Mouse (Mus musculus) neural tube, embryonic 12.5 days (tissue): ENCODE results near the gene Gm11758. TPM values are rescaled to one million over a fixed set of nuclear protein-coding genes. Genes with fewer than 3 reads are reported as not detected.
"Not testable (repeated sequence)": the region's sequence is repeated elsewhere in the genome, so short reads cannot be mapped to it uniquely, and the experiment has no call there.

Experiments used
- ATAC-seq: fragments of 200-750 bp; cut with Nextera tagmentation; 2 replicates; pipeline ENCODE4 v1.8.0; 2017; ENCODE audit warnings: low read depth, mild to moderate bottlenecking, moderate TSS enrichment, moderate library complexity; ENCODE audit not compliant: low FRiP score
- H3K27ac ChIP-seq: fragments of 300-500 bp; sonication (generic); 2 replicates; pipeline ENCODE4 v1.5.1; 2016
- H3K27me3 ChIP-seq: fragments of 300-500 bp; sonication (generic); replicated peaks from 2 replicates; pipeline ENCODE4 v1.6.1; 2016; ENCODE audit warnings: mild to moderate bottlenecking
- H3K36me3 ChIP-seq: fragments of 300-500 bp; sonication (generic); 2 replicates; pipeline ENCODE4 v1.6.1; 2016; ENCODE audit warnings: mild to moderate bottlenecking
- H3K4me1 ChIP-seq: fragments of 300-500 bp; sonication (generic); 2 replicates; pipeline ENCODE4 v1.6.1; 2016
- H3K4me2 ChIP-seq: fragments of 300-500 bp; sonication (generic); replicated peaks from 2 replicates; pipeline ENCODE4 v1.6.1; 2016; ENCODE audit warnings: mild to moderate bottlenecking
- H3K4me3 ChIP-seq: fragments of 300-500 bp; sonication (generic); 2 replicates; pipeline ENCODE4 v1.5.1; 2016
- H3K9ac ChIP-seq: fragments of 300-500 bp; sonication (generic); 2 replicates; pipeline ENCODE4 v1.6.1; 2016; ENCODE audit warnings: mild to moderate bottlenecking
- H3K9me3 ChIP-seq: fragments of 300-500 bp; sonication (generic); 2 replicates; pipeline ENCODE4 v1.6.1; 2016; ENCODE audit warnings: mild to moderate bottlenecking
- WGBS: fragments of 180-500 bp; shearing (Covaris S2); methylation state at CpG from one replicate; pipeline ENCODE4 v1.1.7; 2016; 5-methylcytosine and 5-hydroxymethylcytosine counted together
- polyA plus RNA-seq: library from polyadenylated mRNA; unstranded; fragments of >200 nt; fragmentation: Nextera tagmentation; extraction: Ambion mirVana; gene quantifications from 2 replicates; pipeline ENCODE4 v1.2.1, GENCODE M21; 2016

Gene Gm11758
- polyA plus RNA-seq, result not detected in 2 replicates

GRCm38 (mm10) chr4:73876166-73876565 is at the start of gene Gm11758:
Gene Gm11758 (minus strand): TSS chr4:73876266.
- not testable (repeated sequence) for H3K36me3 ChIP-seq, H3K4me1 ChIP-seq, ATAC-seq, H3K9me3 ChIP-seq, H3K9ac ChIP-seq, H3K27me3 ChIP-seq, H3K4me2 ChIP-seq, H3K27ac ChIP-seq, H3K4me3 ChIP-seq
- no CpG with 5 or more reads among the region's 4 CpGs for WGBS

GRCm38 (mm10) chr4:73920660-73921059 is 44.6 kb upstream of the Gm11758 start, which contains the start of gene Gm11756:
Gene Gm11756 (minus strand): TSS chr4:73920760.
- H3K36me3 ChIP-seq, H3K27me3 ChIP-seq, H3K4me2 ChIP-seq, H3K4me3 ChIP-seq, H3K9me3 ChIP-seq, H3K4me1 ChIP-seq, H3K27ac ChIP-seq, H3K9ac ChIP-seq, ATAC-seq: not testable (repeated sequence)
- WGBS, result 91% methylated on average over 6 of the region's 6 CpGs

GRCm38 (mm10) chr4:73905853-73906252 is 29.8 kb upstream of the Gm11758 start, which contains the start of gene Gm13871:
Gene Gm13871 (minus strand): TSS chr4:73905953.
- not testable (repeated sequence) for H3K27ac ChIP-seq, H3K36me3 ChIP-seq, H3K4me2 ChIP-seq, H3K27me3 ChIP-seq, H3K9ac ChIP-seq, H3K9me3 ChIP-seq, H3K4me3 ChIP-seq, ATAC-seq, H3K4me1 ChIP-seq
- no CpG with 5 or more reads among the region's 4 CpGs for WGBS

GRCm38 (mm10) chr4:73891012-73891411 is 14.9 kb upstream of the Gm11758 start, which contains the start of gene Gm11757:
Gene Gm11757 (minus strand): TSS chr4:73891112.
- not testable (repeated sequence) for H3K27ac ChIP-seq, H3K4me2 ChIP-seq, H3K4me1 ChIP-seq, H3K9ac ChIP-seq, H3K36me3 ChIP-seq, H3K4me3 ChIP-seq, H3K27me3 ChIP-seq, H3K9me3 ChIP-seq, ATAC-seq
- WGBS, result no CpG with 5 or more reads among the region's 4 CpGs

GRCm38 (mm10) chr4:73826587-73826986 is 49.5 kb downstream of the Gm11758 start:
- no peak for ATAC-seq
- Histone ChIP-seq H3K4me2 (no peak overlapping the region), H3K4me1 (no peaks in the 10 kb centered on the region), H3K36me3 (no peaks in the 10 kb centered on the region), H3K9ac (no peak overlapping the region), H3K9me3 (no peaks in the 10 kb centered on the region), H3K4me3 (no peak overlapping the region), H3K27me3 (no peaks in the 10 kb centered on the region), H3K27ac (no peak overlapping the region)
- WGBS, result 86% methylated on average over 3 of the region's 3 CpGs

Other genes starting within 250 kb of the Gm11758 start
- not detected in 2 replicates for gene Gm11236, start 238.1 kb downstream of the Gm11758 start, polyA plus RNA-seq
- not detected in 2 replicates for gene Gm11239, start 207.9 kb downstream of the Gm11758 start, polyA plus RNA-seq
- gene Gm428, start 192.8 kb downstream of the Gm11758 start, polyA plus RNA-seq, result not detected in 2 replicates
- gene Rasef, start 85.3 kb downstream of the Gm11758 start, polyA plus RNA-seq, result 0.28 and 0.33 TPM in 2 replicates
- gene Gm11757, start 14.8 kb upstream of the Gm11758 start, polyA plus RNA-seq, result not detected in 2 replicates
- gene Gm13871, start 29.7 kb upstream of the Gm11758 start, polyA plus RNA-seq, result not detected in 2 replicates
- not detected in 2 replicates for gene Gm11756, start 44.5 kb upstream of the Gm11758 start, polyA plus RNA-seq
- gene 2310002L09Rik, start 74.6 kb upstream of the Gm11758 start, polyA plus RNA-seq, result 1.9 and 3.1 TPM in 2 replicates
- gene Frmd3, start 137.2 kb upstream of the Gm11758 start, polyA plus RNA-seq, result 11.1 and 11.9 TPM in 2 replicates